Mouse (Mus musculus) stomach, embryonic 14.5 days (tissue): ENCODE results near the gene Sez6l. TPM values are rescaled to one million over a fixed set of nuclear protein-coding genes. Genes with fewer than 3 reads are reported as not detected.

Experiments
- ATAC-seq: fragments of 200-750 bp; cut with Nextera tagmentation; 2 replicates; pipeline ENCODE4 v1.8.0; 2017; ENCODE audit warnings: low read depth, moderate TSS enrichment; ENCODE audit not compliant: insufficient number of reproducible peaks, insufficient read depth, low FRiP score
- H3K27ac ChIP-seq: fragments of 300-500 bp; sonication (generic); 2 replicates; pipeline ENCODE4 v1.5.1; 2014; ENCODE audit warnings: mild to moderate bottlenecking, low read length, moderate library complexity, mixed read lengths
- H3K27me3 ChIP-seq: fragments of 300-500 bp; sonication (generic); 2 replicates; pipeline ENCODE4 v1.6.1; 2014; ENCODE audit warnings: low read length, control low read depth, mixed read lengths; ENCODE audit not compliant: control insufficient read depth, insufficient read depth
- H3K36me3 ChIP-seq: fragments of 300-500 bp; sonication (generic); 2 replicates; pipeline ENCODE4 v1.6.1; 2014; ENCODE audit warnings: mild to moderate bottlenecking, control low read depth, low read length, moderate library complexity, mixed read lengths; ENCODE audit not compliant: control insufficient read depth, insufficient read depth
- H3K4me1 ChIP-seq: fragments of 300-500 bp; sonication (generic); 2 replicates; pipeline ENCODE4 v1.6.1; 2014; ENCODE audit warnings: low read length, control low read depth, mixed read lengths; ENCODE audit not compliant: control insufficient read depth, insufficient read depth
- H3K4me2 ChIP-seq: fragments of 300-500 bp; sonication (generic); replicated peaks from 2 replicates; pipeline ENCODE4 v1.6.1; 2014; ENCODE audit warnings: low read depth, low read length, control low read depth
- H3K4me3 ChIP-seq: fragments of 300-500 bp; sonication (generic); 2 replicates; pipeline ENCODE4 v1.5.1; 2014; ENCODE audit warnings: low read depth, low read length, control low read depth
- H3K9ac ChIP-seq: fragments of 300-500 bp; sonication (generic); replicated peaks from 2 replicates; pipeline ENCODE4 v1.6.1; 2014; ENCODE audit warnings: low read depth, mild to moderate bottlenecking, control low read depth, low read length, moderate library complexity, mixed read lengths
- H3K9me3 ChIP-seq: fragments of 300-500 bp; sonication (generic); 2 replicates; pipeline ENCODE4 v1.6.1; 2016; ENCODE audit warnings: low read depth, low read length, control low read depth; ENCODE audit not compliant: control insufficient read depth
- WGBS: fragments of 180-500 bp; shearing (Covaris S2); extraction: QIAGEN DNeasy Blood & Tissue Kit; methylation state at CpG from one replicate; pipeline ENCODE4 v1.1.7; 2014; 5-methylcytosine and 5-hydroxymethylcytosine counted together
- polyA plus RNA-seq: library from polyadenylated mRNA; unstranded; fragments of >200 nt; fragmentation: Nextera tagmentation; extraction: Ambion mirVana; gene quantifications from 2 replicates; pipeline ENCODE4 v1.2.1, GENCODE M21; 2014

Gene Sez6l
- polyA plus RNA-seq, 1 experiment from 2014 or later: 2.3 TPM

- Histone ChIP-seq H3K27me3 (no peaks in the 10 kb centered on the region), H3K36me3 (no peaks in the 10 kb centered on the region), H3K27ac (no peak overlapping the region), H3K4me3 (no peak overlapping the region), H3K4me1 (peaks cover 6% of the 10 kb centered on the region; the same call in 1 of the 2 replicates), H3K9ac (no peak overlapping the region), H3K4me2 (no peak overlapping the region), H3K9me3 (no peaks in the 10 kb centered on the region)
- no peak; the same call in 1 of the 2 replicates for ATAC-seq
- 71% methylated on average over 3 of the region's 3 CpGs for WGBS
These were observed 20.3 kb downstream of the Sez6l start for GRCm38 (mm10) chr5:112556640-112557039.

DNA sequence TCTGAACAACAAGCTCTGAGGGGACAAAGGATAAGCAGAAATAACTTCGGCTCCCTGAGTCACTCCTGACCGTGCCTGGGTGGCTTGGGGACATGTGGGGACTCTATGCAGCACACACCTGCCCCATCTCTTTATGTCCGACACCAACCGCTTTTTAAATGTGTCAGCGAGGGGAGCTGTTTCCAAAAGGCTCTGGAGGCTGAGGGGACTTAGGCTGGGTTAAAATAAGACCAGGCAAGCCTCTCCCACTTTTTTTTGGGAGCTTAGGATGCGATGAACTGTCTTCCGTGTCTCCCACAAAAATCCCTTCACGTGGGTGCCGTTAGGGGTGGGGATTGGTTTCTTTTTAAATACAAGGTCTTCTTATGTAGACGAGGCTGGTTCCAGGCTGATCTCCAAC lies 22.5 kb downstream of the Sez6l start:
- no peak overlapping the region for H3K4me3 ChIP-seq
- 74% methylated on average over 10 of the region's 10 CpGs for WGBS
- no peaks in the 10 kb centered on the region for H3K36me3 ChIP-seq
- peaks cover 8% of the 10 kb centered on the region; the same call in 1 of the 2 replicates for H3K4me1 ChIP-seq
- no peaks in the 10 kb centered on the region for H3K27me3 ChIP-seq
- H3K9ac ChIP-seq: no peak overlapping the region
- H3K9me3 ChIP-seq: no peaks in the 10 kb centered on the region
- no peak overlapping the region for H3K4me2 ChIP-seq
- no peak for ATAC-seq
- H3K27ac ChIP-seq: no peak overlapping the region

DNA sequence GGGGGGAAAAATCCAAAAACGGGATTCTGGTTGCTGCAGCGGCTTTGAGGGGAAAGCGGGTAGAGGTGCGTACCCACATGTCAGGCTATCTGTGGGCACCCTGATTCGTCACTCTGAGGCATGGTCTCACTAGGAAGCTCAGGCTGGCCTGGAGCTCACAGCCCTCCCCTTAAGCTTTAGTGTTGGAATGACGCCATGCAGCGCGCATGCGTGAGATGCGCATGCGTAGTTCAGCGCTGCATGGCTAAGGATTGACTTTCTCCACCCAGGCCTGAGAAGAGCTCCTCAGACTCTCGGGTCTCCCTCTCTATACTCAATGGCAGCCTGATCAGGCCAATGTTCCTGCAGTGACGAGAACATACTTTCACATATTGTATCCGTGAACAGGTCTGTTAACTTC lies 24.2 kb downstream of the Sez6l start:
- Histone ChIP-seq H3K4me1 (peaks cover 8% of the 10 kb centered on the region; the same call in 1 of the 2 replicates), H3K4me2 (no peak overlapping the region), H3K36me3 (no peaks in the 10 kb centered on the region), H3K27me3 (no peaks in the 10 kb centered on the region), H3K4me3 (no peak overlapping the region), H3K27ac (no peak overlapping the region), H3K9ac (no peak overlapping the region), H3K9me3 (no peaks in the 10 kb centered on the region)
- WGBS: 82% methylated on average over 15 of the region's 15 CpGs
- no peak for ATAC-seq

GRCm38 (mm10) chr5:112551975-112552728 lies 24.8 kb downstream of the Sez6l start:
- Histone ChIP-seq H3K27me3 (no peaks in the 10 kb centered on the region), H3K4me3 (no peak overlapping the region), H3K36me3 (no peaks in the 10 kb centered on the region), H3K4me1 (peaks cover 8% of the 10 kb centered on the region; the same call in 1 of the 2 replicates), H3K4me2 (no peak overlapping the region), H3K9ac (no peak overlapping the region), H3K9me3 (no peaks in the 10 kb centered on the region), H3K27ac (no peak overlapping the region)
- WGBS: 47% methylated on average over 17 of the region's 17 CpGs
- no peak for ATAC-seq

DNA sequence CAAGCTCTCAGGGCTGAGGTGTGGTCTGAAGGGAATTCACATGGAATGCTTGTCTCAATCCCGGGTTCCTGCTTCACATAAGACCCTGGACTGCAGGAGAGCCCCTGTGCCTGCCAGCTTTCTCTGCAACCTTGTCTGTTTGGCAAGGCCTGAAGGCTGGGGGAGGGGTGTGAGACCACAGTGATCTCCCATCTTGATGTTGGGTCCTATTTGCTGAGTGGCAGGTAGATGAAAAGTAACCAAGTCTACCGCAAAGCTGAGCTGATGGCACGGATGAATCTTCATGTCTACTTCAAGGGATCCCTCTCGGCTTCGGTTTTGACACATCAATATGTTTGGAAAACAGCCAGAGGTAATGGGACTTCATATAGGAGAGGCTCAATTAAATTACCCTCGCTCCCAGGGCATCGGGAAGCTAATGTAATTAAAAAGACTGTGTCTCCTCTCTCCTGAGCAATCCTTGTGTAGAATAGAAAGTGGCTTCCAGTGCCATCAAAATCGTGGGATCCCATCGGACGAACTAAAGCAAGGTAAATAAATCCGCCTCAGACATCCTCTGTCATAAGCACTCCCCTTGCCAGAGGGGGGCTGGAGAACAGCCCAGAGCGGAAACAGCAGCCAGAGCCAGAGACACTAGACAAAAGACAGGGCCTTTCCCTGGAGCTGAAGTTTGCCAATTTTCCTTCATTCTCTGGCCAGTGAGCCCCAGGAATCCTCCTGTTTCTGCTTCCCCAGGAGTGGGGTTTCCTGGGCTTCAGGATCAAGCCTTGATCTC lies 28.0 kb downstream of the Sez6l start:
- Histone ChIP-seq H3K4me2 (no peak overlapping the region), H3K9ac (no peak overlapping the region), H3K4me1 (peaks cover 8% of the 10 kb centered on the region; the same call in 1 of the 2 replicates), H3K9me3 (no peaks in the 10 kb centered on the region), H3K4me3 (no peak overlapping the region), H3K27ac (peak overlapping the region; percentile 49; the same call in 1 of the 2 replicates), H3K36me3 (no peaks in the 10 kb centered on the region), H3K27me3 (no peaks in the 10 kb centered on the region)
- no peak for ATAC-seq
- WGBS: 50% methylated on average over 12 of the region's 12 CpGs

GRCm38 (mm10) chr5:112546771-112547170 lies 30.2 kb downstream of the Sez6l start:
- Histone ChIP-seq H3K4me1 (peaks cover 4% of the 10 kb centered on the region; the same call in 1 of the 2 replicates), H3K9me3 (no peaks in the 10 kb centered on the region), H3K9ac (no peak overlapping the region), H3K4me3 (no peak overlapping the region), H3K4me2 (no peak overlapping the region), H3K36me3 (no peaks in the 10 kb centered on the region), H3K27ac (no peak overlapping the region), H3K27me3 (no peaks in the 10 kb centered on the region)
- ATAC-seq: no peak
- WGBS: 59% methylated on average over 6 of the region's 6 CpGs

- H3K4me2 ChIP-seq: no peak overlapping the region
- no peak for ATAC-seq
- H3K36me3 ChIP-seq: no peaks in the 10 kb centered on the region
- no peaks in the 10 kb centered on the region for H3K9me3 ChIP-seq
- no peak overlapping the region for H3K27ac ChIP-seq
- no peak overlapping the region for H3K9ac ChIP-seq
- H3K27me3 ChIP-seq: no peaks in the 10 kb centered on the region
- H3K4me1 ChIP-seq: no peaks in the 10 kb centered on the region
- H3K4me3 ChIP-seq: no peak overlapping the region
- WGBS: 43% methylated on average over 3 of the region's 3 CpGs
These were observed 38.7 kb downstream of the Sez6l start for GRCm38 (mm10) chr5:112538295-112538694.

DNA sequence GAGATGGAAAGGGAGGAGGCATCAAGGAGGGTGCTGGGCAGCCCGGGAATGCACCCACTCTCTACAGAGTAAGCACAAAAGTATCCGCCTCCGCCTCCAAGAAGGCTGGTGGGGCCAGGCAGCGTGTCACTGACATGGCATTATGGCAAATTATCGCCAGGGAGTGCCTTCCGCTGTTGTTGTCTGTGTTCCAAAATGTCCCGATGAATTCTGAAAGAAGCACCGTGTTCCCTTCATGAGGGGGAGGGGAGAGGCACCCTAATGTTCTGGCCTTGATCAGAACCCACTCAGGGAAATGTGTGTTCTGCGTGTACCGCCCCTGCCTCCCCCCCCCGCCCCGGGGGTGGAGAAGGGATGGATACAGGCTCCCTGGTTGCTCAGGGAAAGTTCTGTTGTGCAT lies 41.1 kb downstream of the Sez6l start:
- Histone ChIP-seq H3K4me2 (no peak overlapping the region), H3K27me3 (no peaks in the 10 kb centered on the region), H3K36me3 (no peaks in the 10 kb centered on the region), H3K9me3 (peaks cover 5% of the 10 kb centered on the region; the same call in 1 of the 2 replicates), H3K4me3 (no peak overlapping the region), H3K27ac (no peak overlapping the region), H3K4me1 (no peaks in the 10 kb centered on the region), H3K9ac (no peak overlapping the region)
- 65% methylated on average over 12 of the region's 12 CpGs for WGBS
- no peak for ATAC-seq
